10 mouse cellular contexts compared by ENCODE assay signal in the genomic region with DNA sequence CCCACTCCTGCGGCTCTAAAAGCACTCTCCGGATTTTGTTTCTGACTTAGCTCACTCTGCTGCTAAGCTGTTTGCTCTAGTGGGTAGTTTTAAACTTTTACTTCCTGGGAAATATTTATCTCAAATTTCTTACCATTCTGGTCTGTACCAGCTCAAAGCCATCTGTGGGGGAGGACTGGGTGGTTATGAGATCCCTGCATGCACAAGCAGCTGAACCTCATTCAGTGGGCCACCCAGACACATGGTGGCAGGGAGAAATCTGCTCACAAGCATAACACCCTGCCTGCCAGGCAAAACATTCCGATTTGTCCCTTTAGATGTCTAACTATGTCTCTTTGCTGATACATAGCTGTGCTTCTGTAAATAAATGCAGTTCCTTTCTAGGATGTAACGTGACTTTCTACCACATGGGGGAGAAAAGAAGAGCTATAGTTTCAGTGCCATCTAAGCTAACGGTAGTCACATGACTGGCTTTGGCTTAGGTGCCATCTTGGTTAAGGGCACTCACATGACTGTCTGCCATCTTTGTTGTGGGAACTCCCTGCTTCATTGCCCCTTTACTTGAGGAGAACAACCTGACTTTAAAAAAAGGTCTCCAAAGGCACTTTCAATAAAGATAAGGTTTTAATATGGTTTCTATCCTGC. TPM values are rescaled to one million over a fixed set of nuclear protein-coding genes. Genes with fewer than 3 reads are reported as not detected.
DNase-seq lines count a peak whose midpoint lies in the region; ATAC-seq and TF ChIP-seq lines count a peak whose summit lies in the region.
"Had no signal": no experiment of that assay in that cellular context is flagged by ENCODE, and none has a peak within 500 bp of the region (broad histone marks: within the 10 kb centered on the region; RNA-seq: fewer than 3 reads in every experiment).

No protein-coding gene starts in this region.

- H3K4me2 ChIP-seq in limb, embryonic 14.5 days (replicated peaks; ENCODE audit: low read depth, low read length, severe bottlenecking), result no peak overlapping the region

- DNase-seq in CD4-positive, CD25-positive, alpha-beta regulatory T cell, adult 2 months (ENCODE audit: low read depth, low spot score), result peak; percentile 31
- DNase-seq in limb, embryonic 14.5 days (ENCODE audit: low spot score), result peak; percentile 6
- DNase-seq in limb, embryonic 10.5 days (ENCODE audit: low spot score), result no peak
- peak; percentile 95 for DNase-seq in R1 (ENCODE audit: low read depth, low spot score)
- DNase-seq in mesoderm, embryonic 11.5 days (ENCODE audit: low read depth, low spot score), result peak; percentile 15
- DNase-seq in left cerebral cortex, adult 2 months (ENCODE audit: extremely low spot score in 1 of 2, low spot score in 2 of 2), result no peak
- DNase-seq in kidney, postnatal 14 days, result no peak
- DNase-seq: adrenal gland, postnatal 36 days; kidney, postnatal 25 days had no signal

- ATAC-seq in CD4-positive, CD25-positive, alpha-beta regulatory T cell, adult 4 months, result no peak
- ATAC-seq in limb, embryonic 14.5 days (ENCODE audit: low FRiP score, low read depth), result peak; percentile 55

- H3K27me3 ChIP-seq in limb, embryonic 14.5 days (ENCODE audit: control insufficient read depth, insufficient read depth, low read length), result no peaks in the 10 kb centered on the region
- no peaks in the 10 kb centered on the region for H3K27me3 ChIP-seq in limb, embryonic 10.5 days (ENCODE audit: low read depth, poor library complexity, severe bottlenecking)

- TF ChIP-seq POLR2A in limb, embryonic 14.5 days (IDR thresholded peaks at IDR 0.05; ENCODE audit: borderline replicate concordance, extremely low read depth, insufficient read depth, insufficient read length), result no peak

- TF ChIP-seq CTCF in left cerebral cortex, adult 2 months (IDR thresholded peaks at IDR 0.05), result no peak; the same call in 1 of the 2 replicates

- H3K9me3 ChIP-seq in limb, embryonic 14.5 days (ENCODE audit: control insufficient read depth, low read length), result no peaks in the 10 kb centered on the region
- H3K9me3 ChIP-seq in limb, embryonic 10.5 days (replicated peaks), result no peaks in the 10 kb centered on the region

- no peaks in the 10 kb centered on the region for H3K36me3 ChIP-seq in limb, embryonic 14.5 days (ENCODE audit: control insufficient read depth, insufficient read depth, low read length)
- H3K36me3 ChIP-seq in limb, embryonic 10.5 days, result no peaks in the 10 kb centered on the region

- no peak overlapping the region for H3K9ac ChIP-seq in limb, embryonic 14.5 days (ENCODE audit: low read depth, low read length, severe bottlenecking)

- H3K27ac ChIP-seq in limb, embryonic 14.5 days (replicated peaks; ENCODE audit: low read depth, low read length), result no peak overlapping the region
- H3K27ac ChIP-seq in limb, embryonic 10.5 days, result no peak overlapping the region
- no peak overlapping the region for H3K27ac ChIP-seq in left cerebral cortex, adult 2 months

- intact Hi-C loops in left cerebral cortex, adult 2 months (cut with DNase I), result no loop called here

- no peak overlapping the region for H3K4me3 ChIP-seq in limb, embryonic 14.5 days (replicated peaks; ENCODE audit: low read length)
- no peak overlapping the region for H3K4me3 ChIP-seq in limb, embryonic 10.5 days
- H3K4me3 ChIP-seq in left cerebral cortex, adult 2 months, result no peak overlapping the region

- 75% methylated on average over 5 of the region's 5 CpGs for WGBS in limb, embryonic 14.5 days
- WGBS in limb, embryonic 10.5 days, result 86% methylated on average over 5 of the region's 5 CpGs

- H3K4me1 ChIP-seq in limb, embryonic 14.5 days (ENCODE audit: control insufficient read depth, insufficient read depth, low read length), result no peaks in the 10 kb centered on the region
- no peaks in the 10 kb centered on the region for H3K4me1 ChIP-seq in limb, embryonic 10.5 days

RNA-seq across cellular contexts. Expression of a gene that starts 36.7 kb away (rescaled TPM):
- polyA plus RNA-seq in CD4-positive, CD25-positive, alpha-beta regulatory T cell, adult 4 months (2017; shearing (Covaris generic)), result under 1 TPM; 0.42 to 0.66 TPM
- polyA plus RNA-seq in limb, embryonic 14.5 days (2012; rRNA removed), result 2.5 and 2.6 TPM in 2 replicates
- polyA plus RNA-seq in limb, embryonic 14.5 days (2014; fragmentation: Nextera tagmentation; extraction: Ambion mirVana), result 5.2 and 6.2 TPM in 2 replicates
- 1.1 TPM in 2 replicates for polyA plus RNA-seq in limb, embryonic 10.5 days (2016; fragmentation: Nextera tagmentation; extraction: Ambion mirVana)
- total RNA-seq in left cerebral cortex, adult 2 months (2021), result 1 to 10 TPM; 1.2 to 1.5 TPM

RNA-seq across cellular contexts. Expression of a gene that starts 50.0 kb away (rescaled TPM):
- polyA plus RNA-seq in CD4-positive, CD25-positive, alpha-beta regulatory T cell, adult 4 months (2017; shearing (Covaris generic)), result 1 to 10 TPM; 1.0 TPM
- 2.2 and 2.4 TPM in 2 replicates for polyA plus RNA-seq in limb, embryonic 14.5 days (2012; rRNA removed)
- 0.33 and 0.80 TPM in 2 replicates for polyA plus RNA-seq in limb, embryonic 14.5 days (2014; fragmentation: Nextera tagmentation; extraction: Ambion mirVana)
- polyA plus RNA-seq in limb, embryonic 10.5 days (2016; fragmentation: Nextera tagmentation; extraction: Ambion mirVana), result 0.20 and 0.49 TPM in 2 replicates
- 1 to 10 TPM; 6.7 to 9.1 TPM for total RNA-seq in left cerebral cortex, adult 2 months (2021)

Comparison
In these comparisons a context has a peak if more than half of its experiments do, and no peak if none do; other contexts are left out.
1. DNase-seq: peak in CD4-positive, CD25-positive, alpha-beta regulatory T cell, adult 2 months (single experiment), limb, embryonic 14.5 days (single experiment), R1 (single experiment) and mesoderm, embryonic 11.5 days (single experiment); none in limb, embryonic 10.5 days (single experiment), left cerebral cortex, adult 2 months (0 of 2) and kidney, postnatal 14 days (single experiment).